Mouse (Mus musculus) cerebellum, postnatal 25 days (tissue): Measurements from ENCODE around the gene Tomm5.

Experiments
- DNase-seq, 2 experiments: peaks; one replicate each; pipeline ENCODE4 v3.0.0; 2021; ENCODE audit warnings: mixed read lengths in 2 of 2

The Tomm5 gene

DNA sequence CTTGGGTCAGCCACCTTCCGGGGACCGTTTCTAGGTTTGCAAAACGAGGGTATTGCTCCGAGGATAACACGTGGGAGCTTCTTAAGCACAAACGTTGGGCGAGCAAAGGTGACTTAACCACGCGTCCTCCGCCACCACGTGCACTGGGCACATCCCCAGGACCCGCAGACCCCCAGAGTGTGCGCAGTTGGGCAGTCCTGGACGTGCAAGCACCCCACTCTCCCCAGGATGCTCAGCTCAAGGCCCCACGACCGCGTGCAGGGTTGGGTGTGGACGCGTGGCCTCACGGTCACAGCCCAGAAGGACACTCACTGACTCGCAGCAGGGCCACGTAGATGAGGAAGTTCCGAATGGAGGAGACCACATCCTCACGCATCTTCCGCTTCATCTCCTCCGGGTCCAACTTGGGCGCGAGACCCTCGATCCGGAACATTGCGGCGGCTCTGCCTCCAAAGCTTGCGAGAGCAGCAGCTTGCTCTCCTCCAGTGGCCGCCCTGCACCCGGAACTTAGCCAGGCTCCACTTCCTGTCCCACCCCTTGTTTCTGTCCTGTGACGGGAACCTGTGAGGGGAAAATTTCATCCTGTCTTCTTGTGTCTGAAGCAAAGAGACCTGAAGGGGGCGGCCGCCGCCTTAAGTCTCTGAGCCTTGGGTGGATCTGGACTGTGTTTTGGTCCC lies at the start of gene Tomm5:
Gene Tomm5, minus strand, starts transcription at position 514 of the 677 bp plus-strand sequence.
- peak; percentile 92 to 93 for DNase-seq

DNA sequence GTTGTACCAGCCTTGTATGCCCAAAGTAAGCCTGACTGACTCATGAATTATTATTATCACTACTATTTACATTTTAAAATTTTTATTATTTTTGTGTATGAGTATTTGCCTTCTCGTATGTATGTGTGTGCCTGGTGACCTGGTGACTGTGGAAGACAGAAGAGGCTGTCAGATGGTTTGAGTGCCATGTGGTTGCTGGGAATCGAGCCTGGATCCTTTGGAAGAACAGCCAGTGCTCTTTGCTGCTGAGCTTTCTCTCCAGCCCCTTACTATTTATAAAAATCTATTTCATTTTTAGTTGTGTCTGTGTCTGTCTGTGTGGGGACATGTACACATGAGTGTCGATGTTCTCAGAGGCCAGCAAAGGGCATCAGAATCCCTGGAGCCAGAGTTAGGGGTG lies 48.5 kb upstream of the Tomm5 start:
- DNase-seq = no peak

DNA sequence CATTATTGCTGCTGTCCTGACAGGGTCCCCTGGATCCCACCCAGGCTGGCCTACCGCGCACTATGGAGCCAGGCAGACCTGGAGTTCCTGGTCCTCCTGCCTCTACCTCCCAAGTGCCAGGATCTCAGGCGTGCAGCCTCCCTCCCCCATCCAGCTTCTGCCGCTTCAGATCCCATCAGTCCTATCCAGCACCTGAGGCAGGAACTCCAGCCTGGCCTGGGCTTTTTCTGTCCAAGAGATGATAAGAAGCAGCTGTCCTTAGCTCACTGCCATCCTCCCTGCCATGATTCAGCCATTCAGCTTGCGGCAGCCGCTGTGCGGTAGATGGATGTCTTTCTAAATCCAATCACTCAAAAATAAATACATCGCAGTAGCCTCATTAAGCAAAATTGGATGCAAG lies 35.1 kb upstream of the Tomm5 start:
- peak; percentile 14 to 23 for DNase-seq

DNA sequence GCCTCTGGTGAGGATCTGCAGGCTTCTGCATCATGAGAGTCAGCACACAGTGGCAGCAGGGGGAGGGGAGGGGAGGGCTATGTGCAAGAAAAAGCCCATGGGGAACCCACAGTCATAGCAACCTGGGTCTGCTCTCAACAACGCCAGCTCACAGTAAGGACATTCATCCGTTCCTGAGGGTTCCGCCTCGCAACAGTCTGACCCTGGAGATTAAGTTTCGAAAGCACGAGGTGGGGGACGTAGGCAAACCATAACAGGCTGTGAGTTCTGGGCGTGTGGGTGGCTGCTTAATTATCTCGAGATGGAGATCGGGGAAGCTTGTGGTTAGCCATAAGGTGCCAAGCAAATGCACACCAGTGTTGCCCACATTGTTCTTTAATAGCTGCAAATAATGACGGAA lies 34.5 kb upstream of the Tomm5 start:
- no peak for DNase-seq

DNA sequence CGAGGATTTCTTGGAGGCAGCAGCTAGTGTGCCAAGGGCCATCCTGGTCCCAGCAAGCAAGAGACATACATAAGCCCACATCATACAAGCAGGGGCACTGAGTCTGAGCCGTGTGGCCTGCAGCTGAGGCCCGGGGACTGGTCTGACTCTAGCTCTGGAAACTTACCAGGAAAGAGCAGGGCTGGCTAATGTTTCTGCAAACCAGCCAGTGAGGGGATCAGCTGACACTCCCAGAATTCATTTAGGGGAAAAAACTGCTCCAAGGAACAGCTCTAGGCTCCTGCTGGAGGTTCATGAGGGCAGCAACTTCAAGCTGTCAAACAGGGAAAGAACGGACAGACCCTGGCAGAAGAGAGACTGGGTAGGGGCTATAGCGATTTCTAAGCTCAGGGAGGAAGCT lies 33.9 kb upstream of the Tomm5 start:
- no peak for DNase-seq

DNA sequence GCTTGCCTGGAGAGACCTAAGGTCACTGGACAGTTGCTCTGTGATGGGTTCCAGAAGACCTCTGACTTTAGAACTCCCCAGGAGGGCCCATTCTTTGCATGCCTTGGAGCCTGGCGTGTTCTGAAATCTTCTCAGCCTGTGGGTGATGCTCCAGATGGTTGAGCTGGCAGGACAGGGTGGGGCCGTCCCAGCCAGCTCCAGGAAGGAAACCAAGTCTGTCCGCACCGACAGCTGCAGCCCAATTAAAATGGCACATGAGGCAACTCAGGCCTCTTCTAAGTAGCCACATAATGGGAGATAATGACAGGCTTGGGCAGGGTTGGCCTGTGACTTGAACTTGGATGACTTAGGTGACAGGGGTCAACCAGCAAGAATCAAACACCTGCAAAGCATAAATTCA lies 29.7 kb upstream of the Tomm5 start:
- DNase-seq = no peak

DNA sequence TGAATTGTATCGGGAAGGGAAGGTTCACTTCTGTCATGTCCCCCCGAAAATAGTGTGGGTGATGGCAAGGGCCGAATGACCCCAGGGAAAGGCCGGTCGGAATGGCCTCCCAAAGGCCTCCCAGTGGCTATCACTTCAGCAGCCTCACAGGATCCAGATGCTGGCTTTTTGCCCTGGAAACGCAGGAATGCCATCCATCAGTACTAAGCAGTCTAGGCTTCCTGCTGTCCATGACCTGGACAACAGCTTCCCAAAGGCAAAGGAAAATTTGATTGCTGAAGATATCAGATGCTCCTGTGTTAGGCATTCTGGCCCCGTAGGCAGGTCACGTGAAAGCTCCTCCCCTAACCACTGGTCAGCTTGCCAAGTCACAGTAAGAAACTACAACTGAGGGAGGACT lies 26.6 kb upstream of the Tomm5 start:
- no peak for DNase-seq

DNA sequence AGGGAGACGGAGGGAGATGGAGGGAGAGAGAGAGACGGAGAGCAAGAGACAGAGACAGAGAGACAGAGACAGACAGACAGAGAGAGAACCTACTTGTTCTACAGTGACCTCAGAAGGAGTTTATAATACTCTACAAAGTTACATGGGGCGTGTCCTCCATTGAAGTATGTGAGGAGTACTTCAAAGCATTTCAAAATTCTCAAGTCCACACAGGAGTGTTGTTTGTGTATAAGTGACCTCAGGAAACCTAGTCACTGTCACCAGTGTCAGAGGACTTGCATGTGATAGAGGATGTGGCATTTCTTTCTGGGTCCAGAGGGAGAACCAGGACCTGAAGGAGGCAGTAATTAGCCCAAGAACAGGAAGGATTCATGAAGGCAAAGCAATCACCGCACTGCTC lies 23.1 kb upstream of the Tomm5 start:
- no peak for DNase-seq

DNA sequence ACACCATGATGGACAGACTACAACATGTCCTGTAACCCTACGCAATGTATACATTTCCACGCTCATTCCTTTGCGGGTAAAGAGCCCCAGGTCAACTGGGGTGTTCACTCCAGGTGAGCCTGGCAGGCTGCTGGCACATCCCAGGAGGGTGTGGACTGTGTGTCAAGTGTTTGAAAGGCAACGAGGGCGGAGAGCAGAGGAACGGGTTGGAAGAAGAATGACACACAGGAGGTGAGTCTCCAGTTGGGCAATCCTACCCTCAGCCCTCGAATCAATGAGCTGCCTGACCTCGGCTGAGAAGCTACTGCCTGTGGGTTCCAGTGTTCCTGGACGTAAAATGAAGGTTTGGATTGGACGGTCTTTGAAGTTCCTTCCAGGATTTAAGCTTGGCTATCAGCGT lies 13.4 kb upstream of the Tomm5 start:
- DNase-seq = no peak

DNA sequence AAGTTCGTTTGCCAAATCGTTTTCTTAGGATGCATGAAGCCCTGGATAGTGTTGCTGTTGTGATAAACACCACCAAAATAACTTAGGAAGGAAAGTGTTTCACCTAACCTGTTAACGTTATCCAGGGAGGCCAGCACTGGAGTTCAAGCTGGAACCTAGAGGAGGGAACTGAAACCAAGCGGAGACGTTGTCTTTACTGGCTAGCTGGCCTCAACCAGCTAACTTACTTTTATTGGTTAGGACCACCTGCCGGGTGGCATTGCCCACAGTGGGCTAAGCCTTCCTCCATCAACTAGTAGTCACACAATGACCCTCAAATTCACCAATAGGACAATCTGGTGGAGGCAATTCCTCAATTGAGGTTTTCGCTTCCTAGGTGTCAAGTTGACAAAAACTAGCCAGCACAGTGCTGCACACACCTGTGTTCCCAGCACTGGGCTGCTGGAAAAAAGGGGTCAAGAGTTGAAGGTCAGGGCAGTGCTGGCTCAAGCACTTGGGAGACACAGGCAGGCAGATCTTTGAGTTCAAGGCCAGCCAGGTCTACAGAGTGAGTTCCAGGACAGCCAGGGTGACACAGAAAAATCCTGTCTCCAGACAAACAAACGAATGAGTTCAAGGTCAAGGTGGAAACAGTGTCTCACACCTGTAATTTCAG lies 669 bp upstream of the Tomm5 start:
- DNase-seq = peak in 1 of 2 experiments; percentile 18

DNA sequence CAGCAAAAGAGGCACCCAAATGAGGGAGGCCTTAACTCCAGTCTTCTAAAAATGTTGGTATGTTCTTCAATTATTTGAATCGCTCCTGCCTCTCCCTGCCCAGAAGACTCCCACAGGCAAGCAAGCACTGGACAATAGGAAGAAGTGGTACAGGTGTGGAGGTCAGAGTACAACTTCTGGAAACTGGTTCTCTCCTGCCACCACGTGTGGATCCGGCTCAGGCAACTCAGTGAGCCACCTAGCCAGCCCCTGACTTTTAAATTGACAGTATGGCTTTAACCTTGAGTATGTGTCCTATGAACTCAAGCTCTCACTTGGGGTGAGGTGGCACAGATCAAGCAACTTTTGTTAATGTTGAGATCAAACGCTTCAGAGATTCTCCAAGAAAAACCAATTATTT lies 848 bp downstream of the Tomm5 start:
- DNase-seq = no peak

DNA sequence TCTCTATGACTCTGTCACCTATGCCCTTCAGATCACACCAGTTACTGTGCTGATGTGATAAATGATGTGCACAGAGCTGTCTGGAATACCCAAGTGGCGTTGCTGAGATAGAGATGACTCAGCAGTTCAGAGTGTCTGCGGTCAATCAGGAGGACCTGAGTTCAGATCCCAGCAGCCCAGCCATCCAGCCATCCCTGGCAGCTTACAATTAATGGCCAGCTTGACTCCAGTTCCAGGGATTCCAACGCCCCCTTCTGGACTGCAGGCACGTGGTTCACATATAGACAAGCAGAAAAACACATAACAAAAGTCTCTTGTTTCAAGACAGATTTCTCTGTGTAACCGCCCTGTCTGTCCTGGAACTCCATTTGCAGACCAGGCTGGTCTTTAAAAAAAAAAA lies 1.5 kb downstream of the Tomm5 start:
- DNase-seq = no peak

DNA sequence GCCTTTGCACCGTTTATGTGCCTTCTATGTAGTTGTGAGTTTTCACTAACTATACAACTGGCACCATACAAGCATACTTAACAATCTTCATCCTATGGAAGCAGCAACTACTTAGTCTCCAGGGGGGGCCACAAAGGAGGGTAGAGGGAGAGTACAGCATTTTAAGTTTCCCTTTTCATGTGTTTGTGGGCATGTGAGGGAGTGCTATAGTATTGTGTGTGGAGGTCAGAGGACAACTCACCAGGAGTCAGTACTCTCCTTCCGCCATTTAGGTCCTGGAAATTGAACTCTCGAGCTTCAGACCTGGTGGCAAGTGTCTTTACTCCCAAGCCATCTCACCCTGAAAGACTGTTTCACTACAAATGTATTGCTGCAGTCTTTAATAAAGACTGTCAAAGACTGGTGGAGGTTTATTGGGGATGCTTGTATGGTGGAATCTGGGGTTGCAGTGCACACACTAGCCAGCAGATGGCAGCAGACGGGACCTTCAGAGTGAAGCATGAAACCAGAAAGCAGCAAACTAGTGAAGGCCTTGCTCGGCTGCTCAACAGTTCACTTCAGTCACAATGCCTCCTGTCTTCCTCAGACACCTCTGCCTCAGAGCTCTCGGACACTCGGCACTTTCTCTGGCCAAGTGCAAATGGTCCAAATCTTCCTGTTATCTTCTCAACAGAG lies 10.6 kb downstream of the Tomm5 start:
- peak; percentile 72 to 85 for DNase-seq

DNA sequence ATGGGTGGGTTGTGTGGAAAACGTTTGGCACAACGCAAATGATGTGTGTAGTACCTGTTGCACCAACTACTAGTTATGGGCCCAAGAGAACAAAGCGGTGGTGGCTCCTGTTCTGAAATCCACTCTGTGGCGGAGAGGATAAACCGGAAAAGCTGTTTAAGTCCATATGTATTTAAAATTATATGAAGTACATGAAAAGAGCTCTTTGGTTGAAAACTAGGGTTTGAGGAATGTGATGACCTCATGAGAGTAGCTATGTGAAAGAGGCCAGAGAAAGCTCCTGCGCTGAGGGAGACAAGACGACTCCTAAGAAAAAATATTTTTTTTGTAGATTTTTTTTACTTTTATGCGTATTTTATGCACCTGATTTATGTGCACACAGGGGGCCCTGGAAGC lies 23.0 kb downstream of the Tomm5 start:
- DNase-seq = no peak

DNA sequence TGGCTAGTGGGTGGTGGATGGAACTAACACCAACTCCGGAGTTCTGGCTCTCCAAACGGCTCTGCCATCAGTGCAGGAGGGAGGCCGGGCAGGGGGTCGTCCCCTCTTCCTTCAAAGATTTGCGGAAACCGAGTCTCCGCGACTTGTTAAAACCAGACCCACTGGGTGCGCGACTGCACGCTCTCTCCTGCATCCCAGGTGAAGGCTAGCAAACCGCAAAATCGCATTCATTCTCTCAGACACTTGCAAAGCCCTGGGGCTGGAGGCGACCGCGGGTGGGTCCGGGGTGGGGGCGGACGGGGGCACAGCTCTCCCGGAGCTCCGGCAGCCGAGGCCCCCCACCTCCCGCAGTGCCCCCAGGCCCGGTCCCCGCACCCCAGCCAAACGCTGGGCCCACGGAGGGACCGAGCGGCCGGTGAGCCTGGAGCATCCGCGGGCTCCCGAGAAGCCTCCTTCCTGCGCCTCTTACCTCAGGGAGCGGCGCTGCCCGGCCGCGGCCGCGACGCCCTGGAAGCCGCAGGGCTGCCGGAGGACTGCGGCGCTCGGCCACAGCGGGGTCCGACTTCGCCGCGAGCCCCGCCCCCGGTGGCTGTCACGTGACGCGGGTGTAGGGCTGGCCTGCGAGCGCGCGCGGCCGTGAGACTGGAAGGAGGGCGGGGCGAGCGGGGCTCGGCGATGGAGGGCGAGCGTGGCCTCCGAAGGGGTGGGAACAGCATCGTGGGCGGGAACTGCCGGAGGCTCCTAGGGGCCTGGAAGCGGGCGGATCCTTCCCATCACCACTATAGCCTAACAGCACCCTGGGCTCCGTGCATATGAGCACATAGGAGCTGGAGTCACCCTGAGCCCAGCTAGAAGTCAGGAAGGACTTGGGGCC lies 23.7 kb downstream of the Tomm5 start, which contains the start of gene Fbxo10:
Gene Fbxo10, minus strand, starts transcription at position 584 of the 874 bp plus-strand sequence.
- DNase-seq = peak; percentile 92 to 98

DNA sequence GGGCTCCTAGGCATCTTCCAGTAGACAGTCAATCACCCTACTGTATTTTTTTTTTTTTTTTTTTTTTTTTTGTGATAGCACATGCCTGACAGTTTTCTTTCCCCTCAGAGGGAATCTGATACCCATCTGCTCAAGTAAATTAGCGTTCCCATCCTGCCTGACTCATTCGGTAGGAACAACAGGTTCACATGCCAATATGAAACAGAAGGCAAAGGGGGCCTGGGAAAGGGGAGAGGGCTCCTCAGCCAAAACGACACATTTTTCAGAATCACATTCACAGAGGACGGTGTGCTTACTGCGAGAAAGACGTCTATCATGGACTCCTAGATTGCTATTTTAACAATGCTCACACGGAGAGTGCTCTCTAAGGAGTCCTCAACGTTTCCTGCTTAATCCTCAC lies 24.4 kb downstream of the Tomm5 start:
- DNase-seq = peak in 1 of 2 experiments; percentile 17

DNA sequence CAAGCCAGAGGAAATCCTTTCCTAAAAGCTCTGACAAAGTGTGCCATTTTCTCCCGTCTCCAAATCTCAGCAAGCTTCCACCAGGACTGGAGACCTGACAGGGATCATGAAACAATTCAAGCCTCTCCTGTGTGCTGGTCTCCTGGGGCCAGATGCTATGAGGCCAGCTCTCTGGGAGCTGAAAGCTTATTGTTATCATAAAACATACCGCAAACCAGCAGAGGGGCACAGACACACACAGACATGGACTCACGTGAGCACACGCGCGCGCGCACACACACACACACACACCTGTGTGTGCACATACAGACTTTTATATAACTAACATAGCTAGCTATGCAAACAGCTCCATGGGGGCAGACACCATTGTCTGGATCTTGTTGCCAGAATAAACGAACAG lies 25.0 kb downstream of the Tomm5 start:
- no peak for DNase-seq

DNA sequence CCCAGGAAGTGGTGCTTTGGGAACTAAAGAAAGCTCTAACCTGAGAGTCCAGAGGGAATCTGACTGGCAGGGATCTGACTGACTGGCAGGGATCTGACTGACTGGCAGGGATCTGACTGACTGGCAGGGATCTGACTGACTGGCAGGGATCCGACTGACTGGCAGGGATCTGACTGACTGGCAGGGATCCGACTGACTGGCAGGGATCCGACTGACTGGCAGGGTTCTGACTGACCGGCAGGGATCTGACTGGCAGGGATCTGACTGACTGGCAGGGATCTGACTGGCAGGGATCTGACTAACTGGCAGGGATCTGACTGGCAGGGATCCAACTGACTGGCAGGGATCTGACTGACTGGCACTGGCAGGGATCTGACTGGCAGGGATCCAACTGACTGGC lies 26.9 kb downstream of the Tomm5 start:
- DNase-seq = peak; percentile 46 to 70

DNA sequence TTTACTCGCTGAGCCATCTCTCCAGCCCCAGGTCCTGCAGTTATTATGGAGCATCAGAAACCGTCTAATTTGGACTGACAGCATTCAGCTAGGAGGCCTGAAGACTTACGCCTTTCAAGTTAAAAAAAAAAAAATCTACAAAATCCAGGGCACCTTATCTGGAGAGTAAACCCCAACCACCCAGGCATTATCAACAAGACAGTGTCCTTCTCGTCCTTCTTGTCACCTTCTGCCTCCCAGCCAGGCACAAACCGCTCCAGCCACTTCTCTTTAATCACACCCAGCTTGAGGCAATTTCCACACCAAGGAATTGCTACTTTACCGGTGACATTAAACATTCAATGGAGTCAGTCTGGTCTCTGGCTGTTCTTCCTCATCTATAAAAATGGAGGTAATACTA lies 34.4 kb downstream of the Tomm5 start:
- no peak for DNase-seq

DNA sequence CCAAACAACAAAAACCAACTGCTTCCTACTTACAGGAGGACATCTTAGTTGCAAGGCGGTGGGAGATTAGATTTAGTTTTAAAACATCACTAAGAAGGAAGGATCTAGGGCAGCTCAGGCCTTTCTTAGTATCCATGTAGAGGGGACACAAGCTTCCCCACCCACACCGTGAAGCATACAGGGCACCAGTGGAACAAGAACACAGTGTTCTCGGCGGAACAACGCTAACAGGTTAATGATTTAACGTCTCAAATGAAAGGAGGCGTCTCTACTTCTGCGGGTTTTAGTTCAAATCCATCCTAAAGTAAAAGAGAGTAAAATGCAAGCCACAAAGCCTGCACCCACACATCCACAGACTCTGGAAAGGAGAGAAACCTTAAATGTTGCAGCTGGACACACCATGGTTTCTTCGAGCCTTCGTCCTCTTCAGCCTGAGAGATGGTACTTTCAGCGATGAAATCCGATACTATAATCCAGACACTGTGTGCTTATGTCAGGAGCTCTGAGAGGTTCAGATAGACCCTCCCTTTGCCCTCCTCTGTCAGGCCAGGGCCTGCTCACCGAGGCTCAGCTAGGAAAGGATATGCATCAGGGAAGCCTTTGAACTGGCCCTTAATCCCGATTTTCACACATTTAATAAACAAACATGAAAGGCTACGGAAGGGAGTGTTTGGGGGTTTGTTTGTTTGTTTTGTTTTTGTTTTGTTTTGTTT lies 35.5 kb downstream of the Tomm5 start:
- DNase-seq = no peak

DNA sequence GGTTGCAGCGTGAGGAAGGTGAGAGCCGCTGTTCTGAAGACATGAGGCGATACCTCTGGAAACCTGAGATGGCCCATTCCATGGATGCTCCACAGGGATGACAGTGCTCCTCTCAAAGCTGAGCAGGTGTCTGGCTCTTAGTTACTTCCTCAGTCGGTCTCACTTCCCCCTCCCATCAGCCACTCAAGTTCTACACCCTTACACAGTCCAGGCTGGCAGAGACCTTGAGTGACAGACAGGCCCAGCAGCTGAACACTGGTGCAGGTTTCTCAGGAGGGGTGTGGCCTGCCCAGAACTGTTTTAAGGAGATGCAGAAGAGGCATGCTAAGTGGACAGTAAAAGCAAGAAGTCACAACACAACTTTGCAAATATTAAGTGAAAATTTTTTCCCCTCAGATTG lies 40.2 kb downstream of the Tomm5 start:
- no peak for DNase-seq

DNA sequence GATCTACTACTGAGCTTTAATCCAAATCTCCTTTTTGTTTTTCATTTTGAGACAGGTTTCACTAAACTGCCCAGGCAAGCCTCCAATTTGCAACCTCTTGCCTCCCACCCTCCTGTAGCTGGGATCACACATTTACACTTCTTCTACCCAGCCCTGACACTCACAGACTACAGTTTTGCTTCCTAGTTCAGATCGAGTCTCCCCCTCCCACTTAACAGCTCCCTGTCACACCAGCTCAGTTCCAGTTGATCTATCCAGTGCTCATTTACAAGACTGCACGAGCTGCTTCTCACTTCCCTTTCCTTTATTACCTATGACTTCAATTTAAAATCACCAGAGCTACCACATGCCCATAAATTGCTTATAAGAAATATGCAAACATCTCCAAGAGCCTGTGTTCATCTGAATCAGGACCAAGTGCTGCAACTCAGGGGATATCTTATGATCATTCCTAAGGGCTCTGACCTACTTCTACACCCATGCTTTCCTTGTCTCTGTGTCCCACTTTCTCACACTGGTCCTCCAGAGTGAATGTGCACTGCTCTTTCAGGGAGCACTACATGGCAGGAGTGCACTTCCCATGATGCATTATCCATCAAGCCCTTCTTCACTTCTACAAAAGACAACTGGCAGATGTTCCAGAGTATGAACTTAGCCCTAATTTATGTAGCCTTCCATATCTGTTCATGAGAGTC lies 41.7 kb downstream of the Tomm5 start:
- DNase-seq = no peak
